Mouse (Mus musculus): ENCODE measurements around the gene Lin54.

GRCm38 (mm10) chr5:100438796-100439195 lies 61.6 kb downstream of the Lin54 start:
- no peak for TF ChIP-seq EP300 (IDR thresholded peaks at IDR 0.05; ENCODE audit: low read length)
- TF ChIP-seq CTCF (conservative IDR thresholded peaks at IDR 0.05 in 1 of 2, IDR thresholded peaks at IDR 0.05 in 1 of 2; ENCODE audit: low read depth in 2 of 2, low read length in 2 of 2), result no peak
- no peak for TF ChIP-seq ZKSCAN1 (IDR thresholded peaks at IDR 0.05; ENCODE audit: borderline replicate concordance, low read depth, low read length)
- no peak for TF ChIP-seq ZNF384 (IDR thresholded peaks at IDR 0.05; ENCODE audit: low read depth, low read length)
- TF ChIP-seq POLR2AphosphoS2 (IDR thresholded peaks at IDR 0.05; ENCODE audit: low read depth, low read length), result no peak
- no peak for TF ChIP-seq RCOR1 (conservative IDR thresholded peaks at IDR 0.05; ENCODE audit: low read depth, low read length)
- TF ChIP-seq POLR2A (IDR thresholded peaks at IDR 0.05; ENCODE audit: low read depth, low read length), result no peak
- no peak for TF ChIP-seq CHD2 (IDR thresholded peaks at IDR 0.05; ENCODE audit: low read length)
- TF ChIP-seq MXI1 (IDR thresholded peaks at IDR 0.05; ENCODE audit: low read depth, low read length), result no peak
- no peak for TF ChIP-seq SIN3A (IDR thresholded peaks at IDR 0.05; ENCODE audit: low read length)
- no peak for TF ChIP-seq USF2 (conservative IDR thresholded peaks at IDR 0.05; ENCODE audit: low read depth, low read length)
- TF ChIP-seq JUND (conservative IDR thresholded peaks at IDR 0.05; ENCODE audit: low read depth, low read length), result no peak
- no peak for TF ChIP-seq USF1 (IDR thresholded peaks at IDR 0.05; ENCODE audit: low read depth, low read length)

Data from CH12.LX (cell line).